Mouse (Mus musculus): ENCODE measurements around the gene Stk40. TPM values are rescaled to one million over a fixed set of nuclear protein-coding genes. Genes with fewer than 3 reads are reported as not detected.

The Stk40 gene
- polyA plus RNA-seq (2017; shearing (Covaris generic)) = 54.4 TPM

GRCm38 (mm10) chr4:126103590-126104068, at the start of gene Stk40:
TSS of gene Stk40 (plus strand) at chr4:126103957.

DNA sequence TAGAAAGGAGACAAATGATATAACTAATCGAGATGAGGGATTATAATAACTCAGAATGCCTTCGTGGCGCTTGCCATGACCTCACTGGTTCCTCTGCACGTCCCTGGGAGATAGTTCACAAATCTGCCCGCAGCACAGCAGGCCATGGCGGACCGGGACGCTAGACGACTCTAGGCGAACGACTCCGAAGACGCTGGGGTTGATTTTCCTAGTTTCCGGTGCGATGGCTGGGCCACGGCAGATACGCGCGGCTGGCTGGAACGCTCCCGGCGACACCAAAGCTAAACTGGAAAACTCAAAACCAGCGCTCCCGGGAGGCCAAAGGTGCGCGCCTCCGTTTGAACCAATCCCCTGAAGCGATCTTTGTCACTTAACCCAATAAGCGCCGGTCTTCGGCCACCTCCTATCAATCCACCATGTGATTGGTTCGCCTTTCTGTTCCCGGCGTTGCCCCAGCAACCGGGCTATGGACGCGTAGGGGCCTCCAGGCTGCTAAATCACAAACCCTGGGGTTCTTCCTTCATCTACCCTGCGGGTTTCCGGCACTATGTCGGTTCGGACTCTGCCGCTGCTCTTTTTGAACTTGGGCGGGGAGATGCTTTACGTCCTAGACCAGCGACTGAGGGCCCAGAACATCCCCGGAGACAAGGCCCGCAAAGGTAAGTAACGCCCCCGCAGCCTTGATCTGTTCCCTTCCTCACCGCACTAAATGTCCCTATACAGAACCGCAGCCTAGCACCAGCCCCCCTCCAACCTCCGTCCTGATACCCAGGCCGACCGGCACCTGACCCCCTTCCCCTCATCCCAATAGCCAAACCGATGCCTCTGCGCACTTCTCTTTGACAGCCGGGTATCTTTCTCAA, 45.4 kb upstream of the Stk40 start, which contains the start of gene Oscp1:
Oscp1 (plus strand) TSS at position 432 of the 863 bp plus-strand sequence.

GRCm38 (mm10) chr4:126096464-126097111, 7.2 kb upstream of the Stk40 start, which contains the start of gene Lsm10:
TSS of gene Lsm10 (plus strand) at chr4:126096623.

GRCm38 (mm10) chr4:126147533-126148160, 43.9 kb downstream of the Stk40 start, which contains the start of gene Eva1b:
TSS of gene Eva1b (plus strand) at chr4:126147744.

DNA sequence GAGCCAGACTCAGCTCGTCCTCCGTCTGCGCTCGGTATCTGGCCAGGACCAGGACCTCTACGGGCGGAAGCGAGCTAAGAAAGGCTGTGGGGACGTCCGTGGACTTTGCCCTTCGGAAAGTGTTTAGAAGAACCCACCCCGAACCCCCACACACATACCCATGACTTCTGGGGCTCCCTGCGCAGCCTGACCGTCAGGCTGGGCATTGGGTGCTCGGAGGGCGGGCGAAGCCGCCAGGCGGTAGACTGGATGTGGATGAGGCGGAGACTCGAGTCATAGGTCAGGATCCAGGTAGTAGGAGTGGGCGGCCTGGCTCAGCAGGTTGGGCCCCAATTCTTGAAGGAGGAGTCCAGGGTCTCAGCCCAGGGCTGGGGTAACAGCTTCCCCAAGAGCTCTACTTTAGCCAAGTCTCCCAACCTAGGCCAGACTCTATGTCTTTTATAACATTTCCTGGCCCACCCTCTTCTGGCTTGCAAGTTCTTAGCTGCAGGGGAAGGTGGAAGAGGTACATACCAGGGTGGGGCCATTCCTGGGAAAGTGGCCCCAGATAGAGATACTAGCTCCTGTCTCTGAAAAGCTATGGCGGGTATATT, 59.4 kb downstream of the Stk40 start, which contains the start of gene Sh3d21:
Sh3d21 (minus strand) TSS at position 425 of the 593 bp plus-strand sequence.

Other genes with a start within 250 kb of the Stk40 start
- gene Csf3r, start 79.4 kb upstream of the Stk40 start, polyA plus RNA-seq (2017; shearing (Covaris generic)) = 0.31 TPM
- 111 TPM for gene Mrps15, start 57.0 kb upstream of the Stk40 start, polyA plus RNA-seq (2017; shearing (Covaris generic))
- gene Oscp1, start 45.4 kb upstream of the Stk40 start, polyA plus RNA-seq (2017; shearing (Covaris generic)) = 0.16 TPM
- gene Lsm10, start 7.3 kb upstream of the Stk40 start, polyA plus RNA-seq (2017; shearing (Covaris generic)) = 60.2 TPM
- 51.3 TPM for gene Eva1b, start 43.8 kb downstream of the Stk40 start, polyA plus RNA-seq (2017; shearing (Covaris generic))
- 1.6 TPM for gene Sh3d21, start 59.5 kb downstream of the Stk40 start, polyA plus RNA-seq (2017; shearing (Covaris generic))
- gene Thrap3, start 98.8 kb downstream of the Stk40 start, polyA plus RNA-seq (2017; shearing (Covaris generic)) = 232 TPM
- 56.9 TPM for gene Map7d1, start 152.4 kb downstream of the Stk40 start, polyA plus RNA-seq (2017; shearing (Covaris generic))
- gene Trappc3, start 158.4 kb downstream of the Stk40 start, polyA plus RNA-seq (2017; shearing (Covaris generic)) = 103 TPM
- not detected for gene Col8a2, start 182.8 kb downstream of the Stk40 start, polyA plus RNA-seq (2017; shearing (Covaris generic))
- gene Adprhl2, start 217.7 kb downstream of the Stk40 start, polyA plus RNA-seq (2017; shearing (Covaris generic)) = 79.9 TPM
- gene Tekt2, start 221.7 kb downstream of the Stk40 start, polyA plus RNA-seq (2017; shearing (Covaris generic)) = not detected

Measured in CD4-positive, CD25-positive, alpha-beta regulatory T cell (primary cell).